Mouse (Mus musculus): Measurements from ENCODE around the gene Etv6. TPM values are rescaled to one million over a fixed set of nuclear protein-coding genes. Genes with fewer than 3 reads are reported as not detected.

The Etv6 gene
- total and polyA plus RNA-seq, 2 experiments from 2014 or later = 3.0 to 7.1 TPM

- DNase-seq (no peak), ATAC-seq (peak; percentile 45)
- Histone ChIP-seq H3K4me3 (ENCODE audit: low read depth, low read length) (no peak overlapping the region), H3K27me3 (ENCODE audit: insufficient read depth, low read length) (no peaks in the 10 kb centered on the region), H3K9ac (no peak overlapping the region), H3K36me3 (ENCODE audit: insufficient read depth) (no peaks in the 10 kb centered on the region), H3K9me3 (ENCODE audit: low read length) (no peaks in the 10 kb centered on the region), H3K4me2 (ENCODE audit: low read depth) (no peak overlapping the region), H3K4me1 (ENCODE audit: insufficient read depth) (peaks cover 4% of the 10 kb centered on the region; the same call in 1 of the 2 replicates), H3K27ac (ENCODE audit: low read depth, low read length) (no peak overlapping the region)
- TF ChIP-seq CTCF (IDR thresholded peaks at IDR 0.05; ENCODE audit: low read depth) = no peak
- 53% methylated on average over 10 of the region's 10 CpGs for WGBS
Observed at GRCm38 (mm10) chr6:134059552-134059891, 24.0 kb downstream of the Etv6 start.

GRCm38 (mm10) chr6:134060036-134060435, 24.5 kb downstream of the Etv6 start:
- ATAC-seq = 0 out of 2 replicates have a peak, but pooled peaks have one; percentile 33
- Histone ChIP-seq H3K27me3 (ENCODE audit: insufficient read depth, low read length) (no peaks in the 10 kb centered on the region), H3K4me2 (ENCODE audit: low read depth) (no peak overlapping the region), H3K9ac (no peak overlapping the region), H3K9me3 (ENCODE audit: low read length) (no peaks in the 10 kb centered on the region), H3K27ac (ENCODE audit: low read depth, low read length) (no peak overlapping the region), H3K4me3 (ENCODE audit: low read depth, low read length) (no peak overlapping the region), H3K36me3 (ENCODE audit: insufficient read depth) (no peaks in the 10 kb centered on the region), H3K4me1 (ENCODE audit: insufficient read depth) (peaks cover 4% of the 10 kb centered on the region; the same call in 1 of the 2 replicates)
- TF ChIP-seq CTCF (IDR thresholded peaks at IDR 0.05; ENCODE audit: low read depth) = no peak
- WGBS = 52% methylated on average over 9 of the region's 9 CpGs
- DNase-seq = no peak

- H3K27me3 ChIP-seq (ENCODE audit: insufficient read depth, low read length) = no peaks in the 10 kb centered on the region
- no peak overlapping the region for H3K4me3 ChIP-seq (ENCODE audit: low read depth, low read length)
- no peaks in the 10 kb centered on the region for H3K36me3 ChIP-seq (ENCODE audit: insufficient read depth)
- H3K27ac ChIP-seq (ENCODE audit: low read depth, low read length) = no peak overlapping the region
- ATAC-seq (no peak), DNase-seq (no peak)
- peaks cover 4% of the 10 kb centered on the region; the same call in 1 of the 2 replicates for H3K4me1 ChIP-seq (ENCODE audit: insufficient read depth)
- H3K9ac ChIP-seq = no peak overlapping the region
- WGBS = 84% methylated on average over 12 of the region's 12 CpGs
- H3K4me2 ChIP-seq (ENCODE audit: low read depth) = no peak overlapping the region
- no peaks in the 10 kb centered on the region for H3K9me3 ChIP-seq (ENCODE audit: low read length)
- no peak for TF ChIP-seq CTCF (IDR thresholded peaks at IDR 0.05; ENCODE audit: low read depth)
Observed at GRCm38 (mm10) chr6:134060811-134061210, 25.3 kb downstream of the Etv6 start.

- no peak for TF ChIP-seq CTCF (IDR thresholded peaks at IDR 0.05; ENCODE audit: low read depth)
- DNase-seq = no peak
- Histone ChIP-seq H3K27me3 (ENCODE audit: insufficient read depth, low read length) (no peaks in the 10 kb centered on the region), H3K9ac (no peak overlapping the region), H3K9me3 (ENCODE audit: low read length) (no peaks in the 10 kb centered on the region), H3K4me2 (ENCODE audit: low read depth) (no peak overlapping the region), H3K4me3 (ENCODE audit: low read depth, low read length) (no peak overlapping the region), H3K27ac (ENCODE audit: low read depth, low read length) (no peak overlapping the region), H3K4me1 (ENCODE audit: insufficient read depth) (no peaks in the 10 kb centered on the region), H3K36me3 (ENCODE audit: insufficient read depth) (no peaks in the 10 kb centered on the region)
- no peak for ATAC-seq
- WGBS = 84% methylated on average over 11 of the region's 11 CpGs
Observed at GRCm38 (mm10) chr6:134065018-134065725, 29.7 kb downstream of the Etv6 start.

GRCm38 (mm10) chr6:134066112-134066511, 30.6 kb downstream of the Etv6 start:
- Histone ChIP-seq H3K9ac (no peak overlapping the region), H3K9me3 (ENCODE audit: low read length) (no peaks in the 10 kb centered on the region), H3K36me3 (ENCODE audit: insufficient read depth) (no peaks in the 10 kb centered on the region), H3K27me3 (ENCODE audit: insufficient read depth, low read length) (no peaks in the 10 kb centered on the region), H3K27ac (ENCODE audit: low read depth, low read length) (no peak overlapping the region), H3K4me2 (ENCODE audit: low read depth) (no peak overlapping the region), H3K4me3 (ENCODE audit: low read depth, low read length) (no peak overlapping the region), H3K4me1 (ENCODE audit: insufficient read depth) (no peaks in the 10 kb centered on the region)
- WGBS = 82% methylated on average over 6 of the region's 6 CpGs
- ATAC-seq = no peak
- no peak for TF ChIP-seq CTCF (IDR thresholded peaks at IDR 0.05; ENCODE audit: low read depth)
- no peak for DNase-seq

- Histone ChIP-seq H3K27me3 (ENCODE audit: insufficient read depth, low read length) (no peaks in the 10 kb centered on the region), H3K9ac (no peak overlapping the region), H3K27ac (ENCODE audit: low read depth, low read length) (no peak overlapping the region), H3K9me3 (ENCODE audit: low read length) (no peaks in the 10 kb centered on the region), H3K4me2 (ENCODE audit: low read depth) (no peak overlapping the region), H3K4me1 (ENCODE audit: insufficient read depth) (no peaks in the 10 kb centered on the region), H3K36me3 (ENCODE audit: insufficient read depth) (no peaks in the 10 kb centered on the region), H3K4me3 (ENCODE audit: low read depth, low read length) (no peak overlapping the region)
- ATAC-seq (no peak), DNase-seq (no peak)
- TF ChIP-seq CTCF (IDR thresholded peaks at IDR 0.05; ENCODE audit: low read depth) = no peak
- WGBS = 74% methylated on average over 4 of the region's 4 CpGs
Observed at GRCm38 (mm10) chr6:134066996-134067395, 31.5 kb downstream of the Etv6 start.

- DNase-seq (no peak), ATAC-seq (no peak)
- Histone ChIP-seq H3K9ac (no peak overlapping the region), H3K27me3 (ENCODE audit: insufficient read depth, low read length) (no peaks in the 10 kb centered on the region), H3K4me3 (ENCODE audit: low read depth, low read length) (no peak overlapping the region), H3K4me1 (ENCODE audit: insufficient read depth) (no peaks in the 10 kb centered on the region), H3K36me3 (ENCODE audit: insufficient read depth) (no peaks in the 10 kb centered on the region), H3K27ac (ENCODE audit: low read depth, low read length) (no peak overlapping the region), H3K4me2 (ENCODE audit: low read depth) (no peak overlapping the region), H3K9me3 (ENCODE audit: low read length) (no peaks in the 10 kb centered on the region)
- no peak for TF ChIP-seq CTCF (IDR thresholded peaks at IDR 0.05; ENCODE audit: low read depth)
- 96% methylated on average over 8 of the region's 8 CpGs for WGBS
Observed at GRCm38 (mm10) chr6:134067536-134067935, 32.0 kb downstream of the Etv6 start.

Data from forebrain, postnatal 0 days (tissue).